Mouse (Mus musculus): ENCODE measurements at regions not wholly inside any gene's neighbourhood (a gene's known extent, or its start where the extent isn't known, plus 50 kb on each side); places are given as distances from the start of the nearest gene placed in this dataset.

- ATAC-seq (ENCODE audit: insufficient number of reproducible peaks, low FRiP score, low TSS enrichment): no peak
These were observed 104.6 kb downstream of the Ube2e3 start for GRCm38 (mm10) chr2:78972288-78973117.

- no peak for ATAC-seq (ENCODE audit: insufficient number of reproducible peaks, low FRiP score, low TSS enrichment)
These were observed 105.9 kb downstream of the Ube2e3 start for GRCm38 (mm10) chr2:78973811-78974210.

GRCm38 (mm10) chr2:78974683-78975392 is 106.9 kb downstream of the Ube2e3 start:
- ATAC-seq (ENCODE audit: insufficient number of reproducible peaks, low FRiP score, low TSS enrichment): no peak

GRCm38 (mm10) chr2:78975393-78975774 is 107.5 kb downstream of the Ube2e3 start:
- no peak for ATAC-seq (ENCODE audit: insufficient number of reproducible peaks, low FRiP score, low TSS enrichment)

- no peak for ATAC-seq (ENCODE audit: insufficient number of reproducible peaks, low FRiP score, low TSS enrichment)
These were observed 108.2 kb downstream of the Ube2e3 start for GRCm38 (mm10) chr2:78976084-78976483.

GRCm38 (mm10) chr2:78977632-78978397 is 109.9 kb downstream of the Ube2e3 start:
- ATAC-seq (ENCODE audit: insufficient number of reproducible peaks, low FRiP score, low TSS enrichment): no peak

- ATAC-seq (ENCODE audit: insufficient number of reproducible peaks, low FRiP score, low TSS enrichment): no peak
These were observed 112.1 kb downstream of the Ube2e3 start for GRCm38 (mm10) chr2:78980019-78980418.

GRCm38 (mm10) chr2:78980661-78981229 is 112.8 kb downstream of the Ube2e3 start:
- no peak for ATAC-seq (ENCODE audit: insufficient number of reproducible peaks, low FRiP score, low TSS enrichment)

GRCm38 (mm10) chr2:78983347-78983746 is 115.4 kb downstream of the Ube2e3 start:
- ATAC-seq (ENCODE audit: insufficient number of reproducible peaks, low FRiP score, low TSS enrichment): no peak

- no peak for ATAC-seq (ENCODE audit: insufficient number of reproducible peaks, low FRiP score, low TSS enrichment)
These were observed 116.1 kb downstream of the Ube2e3 start for GRCm38 (mm10) chr2:78983944-78984498.

- no peak for ATAC-seq (ENCODE audit: insufficient number of reproducible peaks, low FRiP score, low TSS enrichment)
These were observed 119.1 kb downstream of the Ube2e3 start for GRCm38 (mm10) chr2:78986984-78987383.

GRCm38 (mm10) chr2:78987388-78987787 is 119.5 kb downstream of the Ube2e3 start:
- no peak for ATAC-seq (ENCODE audit: insufficient number of reproducible peaks, low FRiP score, low TSS enrichment)

- no peak for ATAC-seq (ENCODE audit: insufficient number of reproducible peaks, low FRiP score, low TSS enrichment)
These were observed 120.3 kb downstream of the Ube2e3 start for GRCm38 (mm10) chr2:78988224-78988623.

GRCm38 (mm10) chr2:78994800-78995555 is 127.1 kb downstream of the Ube2e3 start:
- ATAC-seq (ENCODE audit: insufficient number of reproducible peaks, low FRiP score, low TSS enrichment): no peak

- no peak for ATAC-seq (ENCODE audit: insufficient number of reproducible peaks, low FRiP score, low TSS enrichment)
These were observed 130.7 kb downstream of the Ube2e3 start for GRCm38 (mm10) chr2:78998637-78999036.

GRCm38 (mm10) chr2:78999410-78999809 is 131.5 kb downstream of the Ube2e3 start:
- no peak for ATAC-seq (ENCODE audit: insufficient number of reproducible peaks, low FRiP score, low TSS enrichment)

- no peak for ATAC-seq (ENCODE audit: insufficient number of reproducible peaks, low FRiP score, low TSS enrichment)
These were observed 136.9 kb downstream of the Ube2e3 start for GRCm38 (mm10) chr2:79004862-79005261.

GRCm38 (mm10) chr2:79008642-79009041 is 140.7 kb downstream of the Ube2e3 start:
- ATAC-seq (ENCODE audit: insufficient number of reproducible peaks, low FRiP score, low TSS enrichment): no peak

- ATAC-seq (ENCODE audit: insufficient number of reproducible peaks, low FRiP score, low TSS enrichment): no peak
These were observed 141.9 kb downstream of the Ube2e3 start for GRCm38 (mm10) chr2:79009791-79010190.

- ATAC-seq (ENCODE audit: insufficient number of reproducible peaks, low FRiP score, low TSS enrichment): no peak
These were observed 142.3 kb downstream of the Ube2e3 start for GRCm38 (mm10) chr2:79010273-79010672.

All from cerebellum, adult (tissue).